Mouse (Mus musculus) adrenal gland, adult 2 months (tissue): ENCODE data around the gene Tmem178b. TPM values are rescaled to one million over a fixed set of nuclear protein-coding genes. Genes with fewer than 3 reads are reported as not detected.

Experiments
- DNase-seq: peaks from one replicate; pipeline ENCODE4 v3.0.0; 2021
- polyA plus RNA-seq: library from polyadenylated mRNA; depleted of rRNA; stranded (reverse); fragments of >200 nt; gene quantifications from 2 replicates; pipeline ENCODE4 v1.2.3, GENCODE M21; 2012; rRNA removed
- total RNA-seq, 2 experiments: library from RNA; stranded (reverse); gene quantifications; 2 replicates each; pipeline ENCODE4 v1.2.3; 2021

The Tmem178b gene
- total and polyA plus RNA-seq, 3 experiments: 8.9 to 31.3 (median 15.4) TPM

GRCm38 (mm10) chr6:40300707-40301106 lies 427.6 kb downstream of the Tmem178b start:
- no peak for DNase-seq

GRCm38 (mm10) chr6:40303379-40303778 lies 430.3 kb downstream of the Tmem178b start:
- DNase-seq: peak; percentile 65

Other genes starting within 250 kb of the Tmem178b start
- gene Braf, start 147.8 kb upstream of the Tmem178b start, total RNA-seq: 10 to 100 TPM; 29.2 to 41.6 TPM
- gene Braf, start 147.8 kb upstream of the Tmem178b start, polyA plus RNA-seq: 3.1 and 4.0 TPM in 2 replicates
- 10 to 100 TPM; 71.3 to 82.0 TPM for gene Mrps33, start 62.3 kb upstream of the Tmem178b start, total RNA-seq
- gene Mrps33, start 62.3 kb upstream of the Tmem178b start, polyA plus RNA-seq: 9.3 and 11.2 TPM in 2 replicates